Mouse (Mus musculus) heart, adult 2 months (tissue): ENCODE data around the gene Trpv5.

Experiments used
- CTCF ChIP-seq: fragments of 200-600 bp; IDR thresholded peaks from 2 replicates; pipeline ENCODE4 v1.8.1; 2022; ENCODE audit warnings: antibody characterized with exemption, mild to moderate bottlenecking, moderate library complexity
- EP300 ChIP-seq: fragments of 200-500 bp; IDR thresholded peaks from 2 replicates; pipeline ENCODE4 v1.6.1; 2011; ENCODE audit warnings: low read depth, low read length, control low read depth; ENCODE audit not compliant: insufficient read depth
- POLR2A ChIP-seq: fragments of 200-500 bp; IDR thresholded peaks from 2 replicates; pipeline ENCODE4 v1.6.1; 2011; ENCODE audit warnings: mild to moderate bottlenecking, low read depth, low read length, control low read depth; ENCODE audit not compliant: insufficient read depth

DNA sequence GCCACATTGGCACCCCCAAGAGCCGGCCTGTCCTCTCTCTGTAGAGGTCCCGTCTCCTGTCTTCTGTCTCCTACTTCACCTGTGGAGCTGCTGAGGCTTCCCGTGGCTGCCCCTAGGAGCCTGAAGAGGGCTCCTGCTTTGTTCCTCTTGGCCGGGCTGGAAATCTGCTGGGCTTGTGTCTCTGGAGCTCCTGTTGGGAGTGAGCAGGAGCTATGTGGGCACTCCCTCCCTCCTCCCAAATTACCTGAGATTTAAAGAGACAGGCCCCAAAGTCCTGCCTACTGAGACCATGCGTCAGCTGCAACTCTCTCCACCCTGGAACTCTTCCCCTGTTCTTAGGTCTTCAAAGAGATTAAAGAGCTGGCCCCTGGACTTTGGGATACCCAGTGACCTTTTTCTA, 44.4 kb downstream of the Trpv5 start, which contains the start of gene Trpv6:
- TF ChIP-seq EP300 (no peak), POLR2A (no peak), CTCF (no peak)
